Mouse (Mus musculus) CH12.LX (cell line): ENCODE measurements around the gene H2-Oa. TPM values are rescaled to one million over a fixed set of nuclear protein-coding genes. Genes with fewer than 3 reads are reported as not detected.

ENCODE experiments used
- DNase-seq: peaks from one replicate; pipeline ENCODE4 v3.0.0-alpha.2; 2013; ENCODE audit errors: extremely low read depth
- H3K27ac ChIP-seq: 2 replicates; pipeline ENCODE4 v1.5.1; 2012; ENCODE audit warnings: low read depth, mild to moderate bottlenecking, control low read depth, moderate library complexity; ENCODE audit not compliant: insufficient read depth
- H3K27me3 ChIP-seq: replicated peaks from 2 replicates; pipeline ENCODE3; 2012; ENCODE audit warnings: inconsistent platforms
- H3K36me3 ChIP-seq, 2 experiments: replicated peaks in 1 of 2; 2 replicates each; pipeline versions ENCODE3 to v1.6.1; 2012; ENCODE audit warnings: inconsistent platforms in 1 of 2, low read length in 1 of 2, mild to moderate bottlenecking in 1 of 2, mixed read lengths in 1 of 2, moderate library complexity in 1 of 2; ENCODE audit not compliant: control insufficient read depth in 1 of 2, insufficient read depth in 1 of 2
- H3K4me1 ChIP-seq, 2 experiments: 2 replicates each; pipeline ENCODE4 v1.6.1; 2012; ENCODE audit warnings: inconsistent platforms in 1 of 2, moderate library complexity in 1 of 2; ENCODE audit not compliant: insufficient read depth in 2 of 2, control insufficient read depth in 1 of 2
- H3K4me2 ChIP-seq: 2 replicates; pipeline ENCODE4 v1.6.1; 2012; ENCODE audit warnings: low read depth, mild to moderate bottlenecking, control low read depth; ENCODE audit not compliant: poor library complexity, insufficient read depth, severe bottlenecking
- H3K4me3 ChIP-seq, 3 experiments: fragments of 150-350 bp in 1 of 3; sonication (generic) in 1 of 3; replicated peaks in 1 of 3; 2 replicates each; pipeline versions ENCODE3 to v1.5.1; 2011 to 2012; ENCODE audit warnings: low read depth in 2 of 3, low read length in 2 of 3, mild to moderate bottlenecking in 2 of 3, moderate library complexity in 2 of 3, control low read depth in 1 of 3, improper control_type of control experiment in 1 of 3, inconsistent platforms in 1 of 3, mixed read lengths in 1 of 3; ENCODE audit not compliant: poor library complexity in 1 of 3
- H3K79me2 ChIP-seq: replicated peaks from 2 replicates; pipeline ENCODE4 v1.6.1; 2012; ENCODE audit warnings: mild to moderate bottlenecking, moderate library complexity; ENCODE audit not compliant: control insufficient read depth, poor library complexity, insufficient read depth, severe bottlenecking; ENCODE audit errors: extremely low read depth
- H3K9ac ChIP-seq: 2 replicates; pipeline ENCODE4 v1.6.1; 2012; ENCODE audit warnings: low read depth, mild to moderate bottlenecking, control low read depth, moderate library complexity; ENCODE audit not compliant: insufficient read depth
- H3K9me3 ChIP-seq: replicated peaks from 2 replicates; pipeline ENCODE3; 2012; ENCODE audit warnings: low read length, inconsistent platforms, mixed read lengths
- BHLHE40 ChIP-seq: IDR thresholded peaks from 2 replicates; pipeline ENCODE4 v1.6.1; 2011; ENCODE audit warnings: mild to moderate bottlenecking, low read depth, low read length, improper control_type of control experiment
- CHD1 ChIP-seq: IDR thresholded peaks from 2 replicates; pipeline ENCODE4 v1.6.1; 2012; ENCODE audit warnings: low read depth, low read length, improper control_type of control experiment, inconsistent platforms
- EP300 ChIP-seq: IDR thresholded peaks from 2 replicates; pipeline ENCODE4 v1.6.1; 2011; ENCODE audit warnings: low read length, improper control_type of control experiment
- ETS1 ChIP-seq: conservative IDR thresholded peaks from 2 replicates; pipeline ENCODE4 v1.6.1; 2012; ENCODE audit warnings: low read depth, mild to moderate bottlenecking, inconsistent platforms, low read length, improper control_type of control experiment, moderate library complexity
- GABPA ChIP-seq: IDR thresholded peaks from 2 replicates; pipeline ENCODE4 v1.6.1; 2012; ENCODE audit warnings: low read depth, low read length, improper control_type of control experiment, inconsistent platforms; ENCODE audit not compliant: insufficient replicate concordance
- KAT2A ChIP-seq: IDR thresholded peaks from 2 replicates; pipeline ENCODE4 v1.6.1; 2012; ENCODE audit warnings: low read length, improper control_type of control experiment, inconsistent platforms; ENCODE audit not compliant: insufficient replicate concordance
- MAFK ChIP-seq: IDR thresholded peaks from 2 replicates; pipeline ENCODE4 v1.6.1; 2011; ENCODE audit warnings: low read length, improper control_type of control experiment; ENCODE audit not compliant: insufficient replicate concordance
- MXI1 ChIP-seq: IDR thresholded peaks from 2 replicates; pipeline ENCODE4 v1.6.1; 2011; ENCODE audit warnings: mild to moderate bottlenecking, low read depth, low read length, improper control_type of control experiment
- NELFE ChIP-seq: IDR thresholded peaks from 2 replicates; pipeline ENCODE4 v1.6.1; 2011; ENCODE audit warnings: low read depth, low read length, improper control_type of control experiment
- PAX5 ChIP-seq: IDR thresholded peaks from 2 replicates; pipeline ENCODE4 v1.6.1; 2012; ENCODE audit warnings: low read length, inconsistent platforms, mixed read lengths
- POLR2A ChIP-seq: IDR thresholded peaks from 2 replicates; pipeline ENCODE4 v1.6.1; 2011; ENCODE audit warnings: low read depth, mild to moderate bottlenecking, improper control_type of control experiment, low read length
- RAD21 ChIP-seq: IDR thresholded peaks from 2 replicates; pipeline ENCODE4 v1.6.1; 2011; ENCODE audit warnings: low read depth, mild to moderate bottlenecking, low read length, improper control_type of control experiment, moderate library complexity
- SIN3A ChIP-seq: IDR thresholded peaks from 2 replicates; pipeline ENCODE4 v1.6.1; 2012; ENCODE audit warnings: low read length, improper control_type of control experiment, inconsistent platforms
- USF2 ChIP-seq: conservative IDR thresholded peaks from 2 replicates; pipeline ENCODE4 v1.6.1; 2011; ENCODE audit warnings: low read depth, low read length, improper control_type of control experiment
- ZMIZ1 ChIP-seq: IDR thresholded peaks from 2 replicates; pipeline ENCODE4 v1.6.1; 2012; ENCODE audit warnings: low read depth, mild to moderate bottlenecking, inconsistent platforms, low read length, improper control_type of control experiment
- ZNF384 ChIP-seq: IDR thresholded peaks from 2 replicates; pipeline ENCODE4 v1.6.1; 2012; ENCODE audit warnings: low read depth, low read length, improper control_type of control experiment, inconsistent platforms
- dilution Hi-C: fragments of 300-500 bp; cut with MboI; formaldehyde crosslinking; loops from 2 replicates; pipeline ENCODE4 v1.14.3; 2020; ENCODE audit warnings: low sequenced_read_pairs; ENCODE audit not compliant: extremely low pct_unique_long_range_greater_than_20kb, extremely low pct_ligation_motif_present
- in situ Hi-C: fragments of 300-500 bp; cut with MboI; formaldehyde crosslinking; loops from 3 replicates; pipeline ENCODE4 v1.14.3; 2019; ENCODE audit warnings: low sequenced_read_pairs, low pct_ligation_motif_present, low pct_unique_long_range_greater_than_20kb, mixed read lengths
- polyA plus RNA-seq: library from polyadenylated mRNA; unstranded; fragments of >175 nt; gene quantifications from 2 replicates; pipeline ENCODE4 v1.2.1, GENCODE M21; 2012; ENCODE audit warnings: low read depth; ENCODE audit not compliant: insufficient read length
- total RNA-seq, 2 experiments: library from RNA; depleted of rRNA; stranded (reverse); fragments of 300-350 nt in 1 of 2; fragments of >200 nt in 1 of 2; gene quantifications; 2 replicates each; pipeline ENCODE4 v1.2.3; 2012 to 2014

H2-Oa gene
- total and polyA plus RNA-seq, 3 experiments = 21.5 to 42.7 (median 40.4) TPM

- Histone ChIP-seq H3K36me3 (peaks cover 0 to 21% of the 10 kb centered on the region in 2 experiments), H3K79me2 (peaks cover 9% of the 10 kb centered on the region)
- dilution Hi-C loops = no loop called here
- DNase-seq = no peak
- no peak for TF ChIP-seq MXI1
- no peak for TF ChIP-seq ZMIZ1
- no peak for TF ChIP-seq RAD21
- no peak for TF ChIP-seq SIN3A
- no peak for TF ChIP-seq POLR2A
- TF ChIP-seq PAX5 = no peak
- TF ChIP-seq MAFK = no peak
- TF ChIP-seq USF2 = no peak
- TF ChIP-seq ETS1 = no peak
- no peak for TF ChIP-seq BHLHE40
- no peak for TF ChIP-seq EP300
- TF ChIP-seq, all 38 proteins: peak for 0
- H3K27me3 ChIP-seq = no peaks in the 10 kb centered on the region
- no peak overlapping the region for H3K9ac ChIP-seq
- H3K4me3 ChIP-seq = no peak overlapping the region
- no peaks in the 10 kb centered on the region for H3K9me3 ChIP-seq
- H3K27ac ChIP-seq = no peak overlapping the region
- no peak overlapping the region for H3K4me2 ChIP-seq
- in situ Hi-C loops = loop anchor here (5.0 kb wide), 2 partner anchors 35 kb away; partner anchors contain the start of gene H2-Oa
- H3K4me1 ChIP-seq = peaks cover 11 to 51% of the 10 kb centered on the region in 2 experiments
These were observed 35.3 kb downstream of the H2-Oa start for GRCm38 (mm10) chr17:34127475-34127874.

- dilution Hi-C loops = no loop called here
- no peak overlapping the region for H3K4me2 ChIP-seq
- no peak for DNase-seq
- no peak for TF ChIP-seq GABPA
- TF ChIP-seq KAT2A = no peak
- no peak for TF ChIP-seq NELFE
- no peak for TF ChIP-seq ZNF384
- no peak for TF ChIP-seq CHD1
- TF ChIP-seq, all 38 proteins: peak for 0
- Histone ChIP-seq H3K9me3 (no peaks in the 10 kb centered on the region), H3K36me3 (peaks cover 0 to 21% of the 10 kb centered on the region in 2 experiments), H3K4me1 (peaks cover 11 to 51% of the 10 kb centered on the region in 2 experiments), H3K4me3 (no peak overlapping the region), H3K9ac (no peak overlapping the region), H3K27me3 (no peaks in the 10 kb centered on the region), H3K27ac (no peak overlapping the region), H3K79me2 (peaks cover 5% of the 10 kb centered on the region)
- in situ Hi-C loops = loop anchor here (5.0 kb wide), 2 partner anchors 34 to 36 kb away; partner anchors contain the start of gene H2-Oa
These were observed 36.3 kb downstream of the H2-Oa start for GRCm38 (mm10) chr17:34128264-34128937.
